ENCODE assay signal across 22 mouse cellular contexts in genomic region chr4:139995659-139996058, GRCm38 (mm10). TPM values are rescaled to one million over a fixed set of nuclear protein-coding genes. Genes with fewer than 3 reads are reported as not detected.
A peak's percentile ranks its signal among the peaks of the same experiment; 100 is the strongest.
DNase-seq lines count a peak whose midpoint lies in the region; ATAC-seq and TF ChIP-seq lines count a peak whose summit lies in the region.
"Had no signal": no experiment of that assay in that cellular context is flagged by ENCODE, and none has a peak within 500 bp of the region (broad histone marks: within the 10 kb centered on the region; RNA-seq: fewer than 3 reads in every experiment).

No protein-coding gene starts in this region.

- no peak for TF ChIP-seq POLR2A in brain, embryonic 14.5 days (IDR thresholded peaks at IDR 0.05; ENCODE audit: borderline replicate concordance, extremely low read depth, insufficient read depth, insufficient read length, poor library complexity, severe bottlenecking)

- peaks cover 14% of the 10 kb centered on the region for H3K4me1 ChIP-seq in forebrain, embryonic 14.5 days (ENCODE audit: control insufficient read depth, insufficient read depth, low read length)
- no peaks in the 10 kb centered on the region for H3K4me1 ChIP-seq in hindbrain, postnatal 0 days (ENCODE audit: insufficient read depth, low read length)
- H3K4me1 ChIP-seq in liver, embryonic 11.5 days (replicated peaks; ENCODE audit: control insufficient read depth, insufficient read depth, low read length), result no peaks in the 10 kb centered on the region
- H3K4me1 ChIP-seq: embryonic facial prominence, embryonic 15.5 days; liver, embryonic 13.5 days had no signal

- no peak for TF ChIP-seq CTCF in left cerebral cortex, adult 2 months (IDR thresholded peaks at IDR 0.05)
- no peak for TF ChIP-seq CTCF in brain, embryonic 14.5 days (IDR thresholded peaks at IDR 0.05; ENCODE audit: borderline replicate concordance, extremely low read depth, insufficient read depth, insufficient read length)
- no peak for TF ChIP-seq CTCF in hindbrain, postnatal 0 days (IDR thresholded peaks at IDR 0.05; ENCODE audit: low read depth)

- no peak overlapping the region for H3K4me2 ChIP-seq in forebrain, embryonic 14.5 days (ENCODE audit: low read length)
- H3K4me2 ChIP-seq in hindbrain, postnatal 0 days (ENCODE audit: low read depth, low read length), result no peak overlapping the region
- H3K4me2 ChIP-seq in liver, embryonic 11.5 days, result no peak overlapping the region
- H3K4me2 ChIP-seq: embryonic facial prominence, embryonic 15.5 days; heart, embryonic 11.5 days; limb, embryonic 13.5 days; liver, embryonic 13.5 days; lung, embryonic 14.5 days had no signal

- no peaks in the 10 kb centered on the region for H3K36me3 ChIP-seq in forebrain, embryonic 14.5 days (ENCODE audit: control insufficient read depth, insufficient read depth, low read length)
- no peaks in the 10 kb centered on the region for H3K36me3 ChIP-seq in hindbrain, postnatal 0 days (ENCODE audit: insufficient read depth, low read length)
- no peaks in the 10 kb centered on the region for H3K36me3 ChIP-seq in liver, embryonic 11.5 days (ENCODE audit: control insufficient read depth, insufficient read depth, low read length)
- H3K36me3 ChIP-seq: embryonic facial prominence, embryonic 15.5 days; limb, embryonic 13.5 days; liver, embryonic 13.5 days had no signal

- H3K27me3 ChIP-seq in forebrain, embryonic 14.5 days (replicated peaks; ENCODE audit: control insufficient read depth, insufficient read depth, low read length), result no peaks in the 10 kb centered on the region
- H3K27me3 ChIP-seq in hindbrain, postnatal 0 days (ENCODE audit: insufficient read depth, low read length), result no peaks in the 10 kb centered on the region
- H3K27me3 ChIP-seq in liver, embryonic 11.5 days (replicated peaks; ENCODE audit: control insufficient read depth, insufficient read depth, low read length), result peaks cover 2% of the 10 kb centered on the region; the same call in 1 of the 2 replicates

- H3K4me3 ChIP-seq in left cerebral cortex, adult 2 months, result no peak overlapping the region
- H3K4me3 ChIP-seq in forebrain, embryonic 14.5 days (ENCODE audit: low read depth, low read length), result no peak overlapping the region
- H3K4me3 ChIP-seq in hindbrain, postnatal 0 days (ENCODE audit: low read length), result no peak overlapping the region
- no peak overlapping the region for H3K4me3 ChIP-seq in liver, embryonic 11.5 days (ENCODE audit: low read depth, low read length)
- H3K4me3 ChIP-seq: embryonic facial prominence, embryonic 15.5 days; limb, embryonic 13.5 days; liver, embryonic 13.5 days had no signal

- peak; percentile 29; the same call in 1 of the 2 replicates for ATAC-seq in forebrain, embryonic 14.5 days
- ATAC-seq in hindbrain, postnatal 0 days, result no peak
- ATAC-seq in liver, embryonic 11.5 days (replicated peaks; ENCODE audit: low FRiP score), result no peak
- ATAC-seq: intestine, embryonic 16.5 days; midbrain, embryonic 16.5 days had no signal

- WGBS in forebrain, embryonic 14.5 days, result 24% methylated on average over 8 of the region's 8 CpGs
- WGBS in hindbrain, postnatal 0 days, result 39% methylated on average over 8 of the region's 8 CpGs
- WGBS in liver, embryonic 11.5 days, result 60% methylated on average over 8 of the region's 8 CpGs

- DNase-seq in left cerebral cortex, postnatal 4 days, result peak; percentile 26
- no peak for DNase-seq in left cerebral cortex, adult 2 months (ENCODE audit: extremely low spot score in 1 of 2, low spot score in 2 of 2)
- peak; percentile 83 for DNase-seq in brain, embryonic 14.5 days (ENCODE audit: low read depth)
- DNase-seq in forebrain, embryonic 14.5 days (ENCODE audit: low spot score), result peak; percentile 77
- peak; percentile 60 for DNase-seq in hindbrain, postnatal 0 days (ENCODE audit: low spot score)
- DNase-seq in kidney, postnatal 25 days, result no peak
- DNase-seq in liver, embryonic 11.5 days (ENCODE audit: low spot score), result no peak
- DNase-seq: adrenal gland, adult 2 months; cerebellum, adult 2 months; gastrocnemius, postnatal 10 days; kidney, postnatal 36 days; layer of hippocampus, postnatal 36 days; liver, embryonic 13.5 days; lung, embryonic 14.5 days had no signal

- intact Hi-C loops in left cerebral cortex, postnatal 4 days (cut with DNase I), result no loop called here
- intact Hi-C loops in left cerebral cortex, adult 2 months (cut with DNase I), result no loop called here

- H3K9ac ChIP-seq in forebrain, embryonic 14.5 days (ENCODE audit: low read length), result no peak overlapping the region
- H3K9ac ChIP-seq in hindbrain, postnatal 0 days (replicated peaks; ENCODE audit: low read length), result no peak overlapping the region
- H3K9ac ChIP-seq in liver, embryonic 11.5 days (ENCODE audit: low read depth, low read length), result no peak overlapping the region
- H3K9ac ChIP-seq: embryonic facial prominence, embryonic 15.5 days; limb, embryonic 13.5 days; liver, embryonic 13.5 days; lung, embryonic 14.5 days had no signal

- H3K9me3 ChIP-seq in forebrain, embryonic 14.5 days (replicated peaks; ENCODE audit: control insufficient read depth, low read length), result no peaks in the 10 kb centered on the region
- no peaks in the 10 kb centered on the region for H3K9me3 ChIP-seq in hindbrain, postnatal 0 days (ENCODE audit: low read length)
- no peaks in the 10 kb centered on the region for H3K9me3 ChIP-seq in liver, embryonic 11.5 days (ENCODE audit: control insufficient read depth, low read length)
- H3K9me3 ChIP-seq: embryonic facial prominence, embryonic 15.5 days; liver, embryonic 13.5 days had no signal

- no peak overlapping the region for H3K27ac ChIP-seq in left cerebral cortex, adult 2 months
- H3K27ac ChIP-seq in forebrain, embryonic 14.5 days (ENCODE audit: low read depth, low read length), result no peak overlapping the region
- no peak overlapping the region for H3K27ac ChIP-seq in hindbrain, postnatal 0 days
- H3K27ac ChIP-seq in liver, embryonic 11.5 days (ENCODE audit: low read depth, low read length), result no peak overlapping the region
- H3K27ac ChIP-seq: embryonic facial prominence, embryonic 15.5 days; limb, embryonic 13.5 days; liver, embryonic 13.5 days had no signal

RNA-seq across cellular contexts. Expression of gene Klhdc7a, which starts 27.8 kb away (rescaled TPM):
- 1 to 10 TPM; 1.0 to 1.2 TPM for total RNA-seq in left cerebral cortex, postnatal 4 days (2021)
- 1 to 10 TPM; 9.4 to 9.6 TPM for total RNA-seq in left cerebral cortex, adult 2 months (2021)
- polyA plus RNA-seq in brain, embryonic 14.5 days (2012; rRNA removed), result 0.49 and 0.96 TPM in 2 replicates
- polyA plus RNA-seq in forebrain, embryonic 14.5 days (2014; fragmentation: Nextera tagmentation; extraction: Ambion mirVana), result 0.22 and 0.40 TPM in 2 replicates
- total RNA-seq in hindbrain, postnatal 0 days (2014; rRNA removed), result 1.0 and 1.6 TPM in 2 replicates
- polyA plus RNA-seq in hindbrain, postnatal 0 days (2015; fragmentation: Nextera tagmentation; extraction: Ambion mirVana), result 0.58 and 0.69 TPM in 2 replicates
- 0.03 TPM in 1 of 2 replicates, not detected in the other for polyA plus RNA-seq in liver, embryonic 11.5 days (2014; fragmentation: Nextera tagmentation; extraction: Ambion mirVana)
- total RNA-seq: granulocyte monocyte progenitor cell, adult 5-6 weeks; hematopoietic stem cell, adult 5-6 weeks; megakaryocyte, adult 5-6 weeks had no signal

Comparison
In these comparisons a context has a peak if more than half of its experiments do, and no peak if none do; other contexts are left out.
1. DNase-seq: peak in left cerebral cortex, postnatal 4 days (single experiment), brain, embryonic 14.5 days (single experiment), forebrain, embryonic 14.5 days (single experiment) and hindbrain, postnatal 0 days (single experiment); none in left cerebral cortex, adult 2 months (0 of 2), kidney, postnatal 25 days (0 of 2) and liver, embryonic 11.5 days (single experiment).